Mouse (Mus musculus) heart, embryonic 12.5 days (tissue): ENCODE measurements around the gene Fam193b. TPM values are rescaled to one million over a fixed set of nuclear protein-coding genes. Genes with fewer than 3 reads are reported as not detected.
A peak's percentile ranks its signal among the peaks of the same experiment; 100 is the strongest.
"Not testable (repeated sequence)": the region's sequence is repeated elsewhere in the genome, so short reads cannot be mapped to it uniquely, and the experiment has no call there.

Experiments
- ATAC-seq: fragments of 200-750 bp; cut with Nextera tagmentation; 2 replicates; pipeline ENCODE4 v1.8.0; 2017; ENCODE audit warnings: moderate TSS enrichment, moderate library complexity; ENCODE audit not compliant: insufficient number of reproducible peaks, low FRiP score
- H3K27ac ChIP-seq: fragments of 300-500 bp; sonication (generic); 2 replicates; pipeline ENCODE4 v1.5.1; 2016; ENCODE audit warnings: mild to moderate bottlenecking, moderate library complexity; ENCODE audit not compliant: poor library complexity, severe bottlenecking
- H3K27me3 ChIP-seq: fragments of 300-500 bp; sonication (generic); replicated peaks from 2 replicates; pipeline ENCODE4 v1.6.1; 2016; ENCODE audit warnings: mild to moderate bottlenecking, moderate library complexity
- H3K36me3 ChIP-seq: fragments of 300-500 bp; sonication (generic); 2 replicates; pipeline ENCODE4 v1.6.1; 2016; ENCODE audit warnings: mild to moderate bottlenecking, moderate library complexity
- H3K4me1 ChIP-seq: fragments of 300-500 bp; sonication (generic); replicated peaks from 2 replicates; pipeline ENCODE4 v1.6.1; 2016; ENCODE audit warnings: mild to moderate bottlenecking
- H3K4me2 ChIP-seq: fragments of 300-500 bp; sonication (generic); 2 replicates; pipeline ENCODE4 v1.6.1; 2016; ENCODE audit warnings: mild to moderate bottlenecking, moderate library complexity
- H3K4me3 ChIP-seq: fragments of 300-500 bp; sonication (generic); 2 replicates; pipeline ENCODE4 v1.5.1; 2016; ENCODE audit warnings: mild to moderate bottlenecking
- H3K9ac ChIP-seq: fragments of 300-500 bp; sonication (generic); 2 replicates; pipeline ENCODE4 v1.6.1; 2016; ENCODE audit warnings: mild to moderate bottlenecking, moderate library complexity
- H3K9me3 ChIP-seq: fragments of 300-500 bp; sonication (generic); replicated peaks from 2 replicates; pipeline ENCODE4 v1.6.1; 2016; ENCODE audit warnings: mild to moderate bottlenecking, moderate library complexity
- WGBS: fragments of 180-500 bp; shearing (Covaris S2); methylation state at CpG from one replicate; pipeline ENCODE4 v1.1.7; 2016; 5-methylcytosine and 5-hydroxymethylcytosine counted together
- polyA plus RNA-seq: library from polyadenylated mRNA; unstranded; fragments of >200 nt; fragmentation: Nextera tagmentation; extraction: Ambion mirVana; gene quantifications from 2 replicates; pipeline ENCODE4 v1.2.1, GENCODE M21; 2016

Gene Fam193b
- polyA plus RNA-seq, 1 experiment from 2014 or later, result 24.4 TPM

DNA sequence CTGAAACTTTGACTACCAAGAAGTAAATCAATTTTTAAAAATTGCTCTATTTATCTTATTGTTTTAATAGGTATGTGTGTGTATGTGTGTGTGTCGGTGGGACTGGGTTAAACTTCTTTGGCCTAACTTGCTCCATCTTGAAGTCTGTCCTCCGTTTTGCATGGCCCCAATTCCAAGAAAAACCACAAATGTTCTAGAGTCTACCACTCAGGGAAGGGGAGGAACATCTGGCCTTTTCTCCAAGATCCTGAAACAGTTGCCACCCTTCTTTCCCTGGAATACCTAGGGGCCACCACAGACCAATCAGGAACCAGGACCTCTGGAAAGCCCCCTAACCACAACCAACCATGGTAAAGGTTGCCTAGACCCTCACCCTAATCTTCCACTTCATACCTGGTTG is 1.1 kb upstream of the Fam193b start:
- H3K27ac ChIP-seq, result no peak overlapping the region
- H3K4me3 ChIP-seq, result no peak overlapping the region
- 86% methylated on average over 2 of the region's 2 CpGs for WGBS
- H3K36me3 ChIP-seq, result peaks cover 11% of the 10 kb centered on the region
- ATAC-seq, result no peak
- no peak overlapping the region for H3K4me2 ChIP-seq
- peaks cover 2% of the 10 kb centered on the region; the same call in 1 of the 2 replicates for H3K9me3 ChIP-seq
- no peaks in the 10 kb centered on the region for H3K27me3 ChIP-seq
- no peak overlapping the region for H3K9ac ChIP-seq
- peaks cover 20% of the 10 kb centered on the region for H3K4me1 ChIP-seq

DNA sequence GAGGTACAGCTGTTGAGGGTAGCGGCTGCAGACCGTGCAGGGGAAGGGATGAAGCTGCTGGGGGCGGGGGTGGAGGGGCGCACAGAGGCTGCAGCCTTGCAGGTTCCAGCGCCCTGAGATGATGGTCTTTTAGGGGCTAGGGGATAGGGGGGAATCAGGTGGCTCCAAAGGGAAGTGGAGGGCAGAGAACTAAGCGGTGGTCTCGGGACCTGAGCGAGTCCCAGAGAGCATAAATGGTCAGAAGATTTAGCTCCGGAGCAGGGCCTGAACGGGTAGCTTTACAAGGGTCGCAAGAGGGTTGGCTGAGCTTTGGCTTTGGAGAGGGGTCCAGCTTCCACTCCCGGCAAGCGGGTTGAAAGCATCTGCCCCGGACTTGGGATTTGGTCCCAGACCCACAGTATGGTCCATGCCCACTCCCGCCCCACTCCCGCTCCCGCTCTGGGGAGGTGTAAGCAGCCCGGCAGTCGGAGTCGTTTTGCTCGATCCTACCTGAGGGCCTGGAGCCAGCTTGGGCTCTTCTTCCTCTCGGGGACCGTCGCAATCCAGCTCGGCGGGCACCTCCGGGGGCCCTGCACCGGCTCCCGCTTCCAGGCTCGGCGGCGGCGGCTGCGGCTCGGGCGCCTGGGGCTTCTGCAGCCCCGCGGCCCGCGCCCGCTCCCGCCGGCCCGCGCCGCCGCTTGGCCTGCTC is 490 bp downstream of the Fam193b start:
- under 1% methylated on average over 47 of the region's 47 CpGs for WGBS
- Histone ChIP-seq H3K27me3 (no peaks in the 10 kb centered on the region), H3K9me3 (0 out of 2 replicates have a peak, but pooled peaks cover 2% of the 10 kb centered on the region), H3K9ac (peak overlapping the region; percentile 85), H3K36me3 (peaks cover 17% of the 10 kb centered on the region), H3K4me1 (peaks cover 22% of the 10 kb centered on the region), H3K27ac (peak overlapping the region; percentile 77), H3K4me2 (peak overlapping the region; percentile 72), H3K4me3 (peak overlapping the region; percentile 63)
- ATAC-seq, result peak; percentile 79

DNA sequence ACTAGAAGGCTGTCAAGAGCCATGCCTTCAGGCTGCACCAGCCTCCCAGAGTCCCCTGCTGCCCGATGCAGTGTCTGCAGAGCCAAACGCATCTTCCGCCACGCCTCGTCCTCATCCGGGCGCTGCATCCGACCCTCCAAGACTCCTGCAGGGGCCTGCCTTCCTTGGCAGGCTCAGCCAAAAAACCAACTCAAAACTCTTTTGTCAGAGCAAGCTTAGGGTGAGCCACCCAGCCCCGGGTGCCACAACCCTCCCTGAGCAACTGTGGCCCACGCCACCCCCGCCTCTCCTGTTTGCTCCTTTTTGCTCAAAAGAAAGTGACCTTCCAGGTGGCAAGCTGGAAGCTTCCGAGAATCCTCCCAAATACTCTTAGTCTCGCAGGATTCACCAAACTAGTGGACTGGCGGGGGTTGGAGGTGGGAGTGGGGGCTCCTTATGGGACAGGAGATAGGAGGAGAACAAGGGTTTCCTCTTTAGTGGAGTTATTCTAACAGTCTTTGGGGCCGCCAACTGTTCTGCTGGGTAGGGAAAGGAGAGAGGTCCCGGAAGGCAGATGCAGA is 1.1 kb downstream of the Fam193b start:
- no peak for ATAC-seq
- peak overlapping the region; percentile 77; the same call in 1 of the 2 replicates for H3K27ac ChIP-seq

DNA sequence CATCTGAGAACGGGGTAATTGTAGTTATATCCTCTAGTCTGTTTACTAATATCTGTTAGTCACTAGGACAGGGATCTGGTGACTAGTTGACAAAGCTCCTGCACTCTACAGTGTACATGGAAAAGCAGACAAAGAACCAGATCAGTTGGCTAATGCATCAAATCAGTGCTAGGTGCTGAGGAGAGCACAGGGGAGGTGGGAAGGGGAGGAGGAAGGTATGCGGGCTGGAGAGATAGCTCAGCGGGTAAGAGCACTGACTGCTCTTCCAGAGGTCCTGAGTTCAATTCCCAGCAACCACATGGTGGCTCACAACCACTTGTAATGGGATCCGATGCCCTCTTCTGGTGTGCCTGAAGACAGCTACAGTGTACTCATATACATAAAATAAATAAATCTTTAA is 2.4 kb downstream of the Fam193b start:
- WGBS, result 88% methylated on average over 4 of the region's 4 CpGs
- not testable (repeated sequence) for ATAC-seq, H3K9ac ChIP-seq, H3K4me2 ChIP-seq, H3K4me3 ChIP-seq, H3K27me3 ChIP-seq, H3K9me3 ChIP-seq, H3K27ac ChIP-seq
- Histone ChIP-seq H3K4me1 (peaks cover 22% of the 10 kb centered on the region), H3K36me3 (peaks cover 21% of the 10 kb centered on the region)

More for the DNA sequence above, 1.1 kb downstream of the Fam193b start:
- Histone ChIP-seq H3K9ac (peak overlapping the region; percentile 85), H3K27me3 (no peaks in the 10 kb centered on the region), H3K9me3 (0 out of 2 replicates have a peak, but pooled peaks cover 2% of the 10 kb centered on the region), H3K4me1 (peaks cover 22% of the 10 kb centered on the region), H3K4me3 (peak overlapping the region; percentile 63), H3K36me3 (peaks cover 17% of the 10 kb centered on the region), H3K4me2 (peak overlapping the region; percentile 72)
- 17% methylated on average over 16 of the region's 16 CpGs for WGBS

DNA sequence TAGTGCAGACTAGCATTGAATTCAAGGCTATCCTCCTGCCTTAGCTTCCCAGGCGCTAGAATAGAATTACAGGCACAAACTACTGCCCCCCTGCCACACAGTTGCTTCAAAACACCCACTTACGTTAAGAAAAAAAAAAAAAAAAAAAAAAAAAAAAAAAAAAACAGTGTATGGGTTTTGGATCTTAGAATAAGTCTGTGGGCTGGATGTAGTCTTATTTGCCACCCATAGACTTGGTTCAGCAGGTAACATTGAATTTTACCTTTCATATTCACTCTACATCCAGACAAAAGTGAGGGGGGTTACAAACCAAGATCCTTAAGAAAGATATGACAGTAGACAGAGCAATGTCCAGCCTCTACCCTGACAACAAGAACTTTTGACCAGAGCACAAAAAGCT is 3.0 kb downstream of the Fam193b start:
- no peak overlapping the region for H3K4me3 ChIP-seq
- H3K36me3 ChIP-seq, result peaks cover 25% of the 10 kb centered on the region
- H3K4me1 ChIP-seq, result peaks cover 22% of the 10 kb centered on the region
- H3K27ac ChIP-seq, result no peak overlapping the region
- H3K4me2 ChIP-seq, result no peak overlapping the region
- no peaks in the 10 kb centered on the region for H3K9me3 ChIP-seq
- H3K9ac ChIP-seq, result no peak overlapping the region
- no peak for ATAC-seq
- H3K27me3 ChIP-seq, result no peaks in the 10 kb centered on the region
- 85% methylated on average over 2 of the region's 2 CpGs for WGBS

DNA sequence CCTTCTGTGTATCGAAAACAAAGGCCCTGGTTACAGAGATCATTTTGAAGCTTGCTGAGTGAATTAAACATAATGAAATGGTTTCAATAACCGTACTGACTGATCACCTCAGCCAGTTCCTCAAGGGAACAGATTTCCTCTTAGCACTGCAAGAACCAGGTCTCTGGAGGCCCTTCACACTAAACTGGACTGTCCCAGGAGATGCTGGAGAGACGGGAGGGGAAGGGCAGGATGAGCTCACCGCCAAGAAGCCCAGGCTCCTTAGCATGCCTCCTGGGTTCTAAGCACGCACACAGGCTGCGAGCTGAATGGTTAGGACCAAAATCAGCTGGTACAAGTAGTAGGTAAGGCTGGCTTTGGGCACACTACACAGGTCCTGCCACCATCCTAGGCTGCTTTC is 3.9 kb downstream of the Fam193b start:
- Histone ChIP-seq H3K4me2 (no peak overlapping the region), H3K27ac (no peak overlapping the region), H3K36me3 (peaks cover 25% of the 10 kb centered on the region), H3K4me3 (no peak overlapping the region), H3K9ac (no peak overlapping the region), H3K9me3 (no peaks in the 10 kb centered on the region), H3K27me3 (no peaks in the 10 kb centered on the region), H3K4me1 (peaks cover 17% of the 10 kb centered on the region)
- 87% methylated on average over 6 of the region's 6 CpGs for whole genome bisulfite sequencing
- ATAC-seq, result no peak

DNA sequence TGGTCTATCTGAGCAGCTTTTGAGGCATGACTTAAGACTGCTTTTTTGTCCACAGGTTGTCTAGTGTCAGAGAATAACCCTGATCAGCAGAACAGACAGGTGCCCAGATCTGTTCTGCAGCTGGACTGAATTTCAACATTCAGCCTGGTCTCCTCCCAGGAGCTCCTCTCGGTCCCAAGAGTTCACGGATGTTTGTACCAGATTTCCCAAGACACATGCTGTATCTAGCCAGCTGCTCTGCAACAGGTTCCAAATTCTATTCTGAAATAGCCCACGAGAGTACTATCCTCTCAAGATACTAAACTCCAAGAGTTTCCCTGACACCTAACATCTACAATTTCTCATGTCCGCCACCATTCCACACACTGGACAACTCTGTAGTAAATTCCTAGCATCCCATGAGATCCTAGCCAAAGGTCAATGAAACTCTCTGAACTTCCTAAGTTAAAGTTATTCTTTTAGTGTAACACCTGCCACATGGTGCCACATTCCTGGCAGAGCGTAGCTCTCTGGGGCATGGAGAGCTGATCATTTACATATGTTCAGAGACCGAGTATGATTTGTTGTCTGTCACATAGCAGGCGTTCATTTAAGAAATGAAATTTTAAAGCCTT is 7.5 kb downstream of the Fam193b start:
- H3K27ac ChIP-seq, result no peak overlapping the region
- 87% methylated on average over 7 of the region's 7 CpGs for WGBS
- H3K36me3 ChIP-seq, result peaks cover 23% of the 10 kb centered on the region

DNA sequence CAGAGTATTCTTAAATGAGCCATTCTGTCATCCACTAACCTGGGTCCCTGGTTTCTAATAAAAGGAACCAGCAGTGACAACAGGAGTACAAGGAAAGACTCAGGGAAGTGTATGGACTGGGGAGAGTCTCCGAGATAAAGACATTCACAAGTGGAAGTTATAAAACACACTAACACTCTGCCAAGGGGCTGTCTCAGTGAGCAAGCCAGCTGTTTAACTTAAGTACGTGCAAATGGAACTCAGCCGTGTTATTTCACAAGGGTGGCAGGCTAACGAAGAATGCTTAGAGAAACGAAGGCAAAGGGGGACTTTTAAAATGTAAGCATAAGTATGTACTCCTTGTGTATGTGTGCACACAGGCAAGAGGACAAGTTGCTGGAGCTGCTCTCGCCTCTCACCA is 13.4 kb downstream of the Fam193b start:
- no peak for ATAC-seq
- Histone ChIP-seq H3K4me2 (no peak overlapping the region), H3K36me3 (peaks cover 33% of the 10 kb centered on the region), H3K27ac (no peak overlapping the region), H3K4me1 (no peaks in the 10 kb centered on the region), H3K27me3 (no peaks in the 10 kb centered on the region), H3K9ac (no peak overlapping the region), H3K9me3 (no peaks in the 10 kb centered on the region), H3K4me3 (no peak overlapping the region)
- WGBS, result 84% methylated on average over 6 of the region's 6 CpGs

More for the DNA sequence above, 7.5 kb downstream of the Fam193b start:
- Histone ChIP-seq H3K4me2 (no peak overlapping the region), H3K27me3 (no peaks in the 10 kb centered on the region), H3K9ac (no peak overlapping the region), H3K9me3 (no peaks in the 10 kb centered on the region), H3K4me1 (0 out of 2 replicates have a peak, but pooled peaks cover 5% of the 10 kb centered on the region), H3K4me3 (no peak overlapping the region)
- ATAC-seq, result no peak

DNA sequence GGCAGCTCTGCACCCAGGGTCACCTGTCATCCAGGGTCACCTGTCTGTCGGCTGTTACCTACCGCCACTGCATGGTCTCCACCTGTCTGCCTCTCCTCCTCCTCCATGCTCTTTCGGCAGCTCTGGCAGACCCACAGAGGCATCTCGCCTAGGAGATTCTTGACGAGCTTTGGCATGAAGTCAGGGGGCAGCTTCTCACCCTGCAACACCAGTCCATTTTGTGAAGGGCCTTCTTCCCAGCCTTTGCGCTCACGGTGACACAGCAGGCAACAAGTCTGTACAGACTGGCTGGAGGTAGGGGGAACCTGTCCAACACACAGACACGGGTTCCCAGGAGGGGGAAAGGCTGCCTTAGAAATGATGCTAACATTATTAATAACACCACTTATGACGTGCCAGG is 15.0 kb downstream of the Fam193b start:
- Histone ChIP-seq H3K4me3 (no peak overlapping the region), H3K9ac (no peak overlapping the region), H3K4me2 (no peak overlapping the region), H3K27me3 (no peaks in the 10 kb centered on the region), H3K9me3 (no peaks in the 10 kb centered on the region), H3K27ac (no peak overlapping the region), H3K4me1 (no peaks in the 10 kb centered on the region), H3K36me3 (peaks cover 44% of the 10 kb centered on the region)
- WGBS, result 90% methylated on average over 9 of the region's 9 CpGs
- ATAC-seq, result no peak

DNA sequence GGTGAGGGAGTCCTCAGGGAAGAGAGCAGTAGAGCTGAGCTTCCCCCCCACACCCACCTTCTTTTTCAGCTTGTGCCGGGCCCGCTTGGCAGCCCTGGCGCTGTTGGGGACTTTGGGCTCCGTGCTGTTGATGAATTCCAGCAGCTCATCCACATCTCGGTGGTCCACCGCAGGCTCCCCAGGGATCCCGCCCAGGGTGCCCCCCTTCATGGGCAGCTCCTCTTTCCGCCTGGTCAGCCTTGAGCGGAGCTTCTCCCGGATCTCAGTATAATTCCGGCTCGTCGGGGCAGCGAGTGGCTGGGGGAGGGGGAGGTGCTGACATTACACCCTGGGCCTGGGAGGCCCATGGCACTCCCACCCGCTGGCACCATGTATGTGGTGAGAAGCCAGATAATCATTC is 21.9 kb downstream of the Fam193b start:
- no peaks in the 10 kb centered on the region for H3K9me3 ChIP-seq
- H3K27me3 ChIP-seq, result no peaks in the 10 kb centered on the region
- H3K4me1 ChIP-seq, result no peaks in the 10 kb centered on the region
- no peak overlapping the region for H3K4me3 ChIP-seq
- H3K9ac ChIP-seq, result no peak overlapping the region
- no peak overlapping the region for H3K4me2 ChIP-seq
- ATAC-seq, result no peak
- no peak overlapping the region for H3K27ac ChIP-seq
- 81% methylated on average over 15 of the region's 15 CpGs for WGBS
- H3K36me3 ChIP-seq, result peaks cover 93% of the 10 kb centered on the region

DNA sequence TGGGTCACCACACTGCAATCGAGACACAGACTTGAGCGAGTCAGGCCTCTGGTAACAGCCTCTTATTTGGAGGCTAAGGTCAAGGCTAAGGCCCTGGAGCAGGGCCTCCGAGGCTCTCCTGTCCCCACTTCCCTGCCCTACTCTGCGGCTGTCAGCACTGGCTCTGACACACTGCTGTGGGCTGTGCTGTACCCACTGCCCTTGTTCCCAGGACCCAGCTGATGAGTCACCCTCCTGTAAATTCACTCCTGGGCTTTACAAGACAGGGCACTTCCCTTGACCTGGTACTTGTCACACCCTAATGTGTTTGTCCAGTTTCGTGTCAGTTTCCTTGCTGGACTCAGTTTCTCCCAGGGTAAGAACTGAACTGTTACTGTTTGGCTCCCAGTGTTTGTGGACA is 22.5 kb downstream of the Fam193b start:
- Histone ChIP-seq H3K9ac (no peak overlapping the region), H3K9me3 (no peaks in the 10 kb centered on the region), H3K27me3 (no peaks in the 10 kb centered on the region), H3K4me1 (no peaks in the 10 kb centered on the region), H3K27ac (no peak overlapping the region), H3K4me2 (no peak overlapping the region), H3K36me3 (peaks cover 94% of the 10 kb centered on the region), H3K4me3 (no peak overlapping the region)
- WGBS, result 83% methylated on average over 5 of the region's 5 CpGs
- ATAC-seq, result no peak
